Mouse (Mus musculus): ENCODE results near the gene Bcl2l13. TPM values are rescaled to one million over a fixed set of nuclear protein-coding genes. Genes with fewer than 3 reads are reported as not detected.

Gene Bcl2l13
- polyA plus RNA-seq, 1 experiment from 2014 or later: 35.2 TPM

GRCm38 (mm10) chr6:120911213-120912007 is 75.4 kb downstream of the Bcl2l13 start:
- Histone ChIP-seq H3K27ac (replicated peaks; ENCODE audit: low read depth, low read length) (no peak overlapping the region), H3K27me3 (ENCODE audit: control insufficient read depth, insufficient read depth, low read length) (peaks cover 3% of the 10 kb centered on the region; the same call in 1 of the 2 replicates), H3K4me3 (ENCODE audit: low read depth, low read length) (no peak overlapping the region), H3K4me1 (ENCODE audit: control insufficient read depth, insufficient read depth, low read length) (0 out of 2 replicates have a peak, but pooled peaks cover 3% of the 10 kb centered on the region), H3K4me2 (ENCODE audit: low read depth, severe bottlenecking) (no peak overlapping the region), H3K9me3 (ENCODE audit: control insufficient read depth, low read length) (no peaks in the 10 kb centered on the region), H3K36me3 (ENCODE audit: control insufficient read depth, insufficient read depth, low read length) (no peaks in the 10 kb centered on the region), H3K9ac (ENCODE audit: low read length) (no peak overlapping the region)
- DNase-seq (ENCODE audit: low spot score) (no peak), ATAC-seq (ENCODE audit: insufficient number of reproducible peaks, low FRiP score, low TSS enrichment, low read depth) (no peak)
- 79% methylated on average over 13 of the region's 13 CpGs for WGBS

- ATAC-seq (ENCODE audit: insufficient number of reproducible peaks, low FRiP score, low TSS enrichment, low read depth): no peak
- no peaks in the 10 kb centered on the region for H3K36me3 ChIP-seq (ENCODE audit: control insufficient read depth, insufficient read depth, low read length)
- 80% methylated on average over 2 of the region's 2 CpGs for WGBS
- no peak for DNase-seq (ENCODE audit: low spot score)
- H3K4me1 ChIP-seq (ENCODE audit: control insufficient read depth, insufficient read depth, low read length): 0 out of 2 replicates have a peak, but pooled peaks cover 3% of the 10 kb centered on the region
- H3K9me3 ChIP-seq (ENCODE audit: control insufficient read depth, low read length): no peaks in the 10 kb centered on the region
- no peak overlapping the region for H3K9ac ChIP-seq (ENCODE audit: low read length)
- H3K27me3 ChIP-seq (ENCODE audit: control insufficient read depth, insufficient read depth, low read length): peaks cover 3% of the 10 kb centered on the region; the same call in 1 of the 2 replicates
- H3K4me2 ChIP-seq (ENCODE audit: low read depth, severe bottlenecking): no peak overlapping the region
- H3K4me3 ChIP-seq (ENCODE audit: low read depth, low read length): no peak overlapping the region
- H3K27ac ChIP-seq (replicated peaks; ENCODE audit: low read depth, low read length): no peak overlapping the region
Observed at GRCm38 (mm10) chr6:120912931-120913330, 76.9 kb downstream of the Bcl2l13 start.

GRCm38 (mm10) chr6:120913783-120914182 is 77.8 kb downstream of the Bcl2l13 start:
- Histone ChIP-seq H3K4me1 (ENCODE audit: control insufficient read depth, insufficient read depth, low read length) (0 out of 2 replicates have a peak, but pooled peaks cover 3% of the 10 kb centered on the region), H3K27me3 (ENCODE audit: control insufficient read depth, insufficient read depth, low read length) (peaks cover 3% of the 10 kb centered on the region; the same call in 1 of the 2 replicates), H3K9me3 (ENCODE audit: control insufficient read depth, low read length) (no peaks in the 10 kb centered on the region), H3K4me2 (ENCODE audit: low read depth, severe bottlenecking) (no peak overlapping the region), H3K36me3 (ENCODE audit: control insufficient read depth, insufficient read depth, low read length) (no peaks in the 10 kb centered on the region), H3K9ac (ENCODE audit: low read length) (no peak overlapping the region), H3K27ac (replicated peaks; ENCODE audit: low read depth, low read length) (no peak overlapping the region), H3K4me3 (ENCODE audit: low read depth, low read length) (no peak overlapping the region)
- no peak for ATAC-seq (ENCODE audit: insufficient number of reproducible peaks, low FRiP score, low TSS enrichment, low read depth)
- no peak for DNase-seq (ENCODE audit: low spot score)
- 85% methylated on average over 8 of the region's 8 CpGs for WGBS

- 79% methylated on average over 4 of the region's 4 CpGs for WGBS
- Histone ChIP-seq H3K36me3 (ENCODE audit: control insufficient read depth, insufficient read depth, low read length) (no peaks in the 10 kb centered on the region), H3K4me3 (ENCODE audit: low read depth, low read length) (no peak overlapping the region), H3K27ac (replicated peaks; ENCODE audit: low read depth, low read length) (no peak overlapping the region), H3K9me3 (ENCODE audit: control insufficient read depth, low read length) (no peaks in the 10 kb centered on the region), H3K4me2 (ENCODE audit: low read depth, severe bottlenecking) (no peak overlapping the region), H3K9ac (ENCODE audit: low read length) (no peak overlapping the region), H3K4me1 (ENCODE audit: control insufficient read depth, insufficient read depth, low read length) (0 out of 2 replicates have a peak, but pooled peaks cover 3% of the 10 kb centered on the region), H3K27me3 (ENCODE audit: control insufficient read depth, insufficient read depth, low read length) (peaks cover 3% of the 10 kb centered on the region; the same call in 1 of the 2 replicates)
- ATAC-seq (ENCODE audit: insufficient number of reproducible peaks, low FRiP score, low TSS enrichment, low read depth) (no peak), DNase-seq (ENCODE audit: low spot score) (no peak)
Observed at GRCm38 (mm10) chr6:120914533-120914910, 78.5 kb downstream of the Bcl2l13 start.

GRCm38 (mm10) chr6:120914911-120915648 is 79.1 kb downstream of the Bcl2l13 start:
- peak; percentile 25 for DNase-seq (ENCODE audit: low spot score)

GRCm38 (mm10) chr6:120915649-120915975 is 79.6 kb downstream of the Bcl2l13 start:
- Histone ChIP-seq H3K36me3 (ENCODE audit: control insufficient read depth, insufficient read depth, low read length) (no peaks in the 10 kb centered on the region), H3K27ac (replicated peaks; ENCODE audit: low read depth, low read length) (no peak overlapping the region), H3K4me1 (ENCODE audit: control insufficient read depth, insufficient read depth, low read length) (0 out of 2 replicates have a peak, but pooled peaks cover 3% of the 10 kb centered on the region), H3K9me3 (ENCODE audit: control insufficient read depth, low read length) (no peaks in the 10 kb centered on the region), H3K4me2 (ENCODE audit: low read depth, severe bottlenecking) (no peak overlapping the region; the same call in 1 of the 2 replicates), H3K27me3 (ENCODE audit: control insufficient read depth, insufficient read depth, low read length) (peaks cover 3% of the 10 kb centered on the region; the same call in 1 of the 2 replicates), H3K9ac (ENCODE audit: low read length) (no peak overlapping the region), H3K4me3 (ENCODE audit: low read depth, low read length) (no peak overlapping the region)
- ATAC-seq (ENCODE audit: insufficient number of reproducible peaks, low FRiP score, low TSS enrichment, low read depth): no peak
- 31% methylated on average over 2 of the region's 2 CpGs for WGBS
- DNase-seq (ENCODE audit: low spot score): no peak

More at GRCm38 (mm10) chr6:120914911-120915648, 79.1 kb downstream of the Bcl2l13 start:
- H3K9me3 ChIP-seq (ENCODE audit: control insufficient read depth, low read length): no peaks in the 10 kb centered on the region
- H3K4me1 ChIP-seq (ENCODE audit: control insufficient read depth, insufficient read depth, low read length): 0 out of 2 replicates have a peak, but pooled peaks cover 3% of the 10 kb centered on the region
- H3K9ac ChIP-seq (ENCODE audit: low read length): no peak overlapping the region
- H3K27ac ChIP-seq (replicated peaks; ENCODE audit: low read depth, low read length): no peak overlapping the region
- no peak for ATAC-seq (ENCODE audit: insufficient number of reproducible peaks, low FRiP score, low TSS enrichment, low read depth)
- H3K4me3 ChIP-seq (ENCODE audit: low read depth, low read length): no peak overlapping the region
- WGBS: 43% methylated on average over 9 of the region's 9 CpGs
- no peak overlapping the region for H3K4me2 ChIP-seq (ENCODE audit: low read depth, severe bottlenecking)
- peaks cover 3% of the 10 kb centered on the region; the same call in 1 of the 2 replicates for H3K27me3 ChIP-seq (ENCODE audit: control insufficient read depth, insufficient read depth, low read length)
- H3K36me3 ChIP-seq (ENCODE audit: control insufficient read depth, insufficient read depth, low read length): no peaks in the 10 kb centered on the region

GRCm38 (mm10) chr6:120916074-120916971 is 80.3 kb downstream of the Bcl2l13 start, which contains the start of gene Bid:
Gene Bid, minus strand, starts transcription at chr6:120916853.
- H3K27ac ChIP-seq (replicated peaks; ENCODE audit: low read depth, low read length): no peak within 1 kb of the TSS

More at GRCm38 (mm10) chr6:120916074-120916971, 80.3 kb downstream of the Bcl2l13 start, which contains the start of gene Bid:
- Histone ChIP-seq H3K27me3 (ENCODE audit: control insufficient read depth, insufficient read depth, low read length) (peaks cover 3% of the 10 kb centered on the region; the same call in 1 of the 2 replicates), H3K9ac (ENCODE audit: low read length) (peak within 1 kb of the TSS; percentile 45), H3K4me1 (ENCODE audit: control insufficient read depth, insufficient read depth, low read length) (0 out of 2 replicates have a peak, but pooled peaks cover 3% of the 10 kb centered on the region), H3K9me3 (ENCODE audit: control insufficient read depth, low read length) (no peaks in the 10 kb centered on the region), H3K4me2 (ENCODE audit: low read depth, severe bottlenecking) (peak within 1 kb of the TSS; percentile 93), H3K4me3 (ENCODE audit: low read depth, low read length) (peak within 1 kb of the TSS; percentile 72), H3K36me3 (ENCODE audit: control insufficient read depth, insufficient read depth, low read length) (no peaks in the 10 kb centered on the region)
- peak; percentile 90 for ATAC-seq (ENCODE audit: insufficient number of reproducible peaks, low FRiP score, low TSS enrichment, low read depth)
- DNase-seq (ENCODE audit: low spot score): peak; percentile 94
- 1% methylated on average over 66 of the region's 67 CpGs for WGBS
